Mouse (Mus musculus): Measurements from ENCODE around the gene Suco. TPM values are rescaled to one million over a fixed set of nuclear protein-coding genes. Genes with fewer than 3 reads are reported as not detected.

The Suco gene
- polyA plus RNA-seq, 1 experiment = 52.0 TPM

DNA sequence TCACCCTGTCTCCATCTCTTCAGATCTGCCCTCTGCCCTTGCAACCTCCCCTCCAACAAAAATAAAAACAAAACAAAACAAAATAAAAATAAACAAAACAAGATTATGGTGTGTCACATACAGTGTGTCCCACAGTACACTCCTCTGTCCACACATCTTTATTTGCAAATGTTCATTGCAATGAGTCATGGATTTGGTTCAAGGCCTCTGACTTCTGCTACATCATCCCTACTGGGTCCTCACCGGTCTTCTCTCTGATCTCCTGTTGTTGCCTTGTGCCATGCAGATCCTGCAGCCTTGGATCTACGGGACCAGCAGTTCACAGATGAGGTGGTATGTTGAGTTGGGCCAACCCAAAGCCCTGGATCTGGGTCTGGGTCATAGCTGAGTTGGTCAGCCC is 43.1 kb upstream of the Suco start:
- Histone ChIP-seq H3K36me3 (ENCODE audit: control insufficient read depth, insufficient read depth, low read length, poor library complexity, severe bottlenecking) (no peaks in the 10 kb centered on the region), H3K4me1 (ENCODE audit: control insufficient read depth, insufficient read depth, low read length) (peaks cover 6% of the 10 kb centered on the region), H3K9ac (ENCODE audit: low read depth, poor library complexity, severe bottlenecking) (no peak overlapping the region), H3K27me3 (ENCODE audit: control insufficient read depth, insufficient read depth, low read length, poor library complexity, severe bottlenecking) (no peaks in the 10 kb centered on the region), H3K4me3 (ENCODE audit: low read depth, low read length) (no peak overlapping the region), H3K27ac (ENCODE audit: insufficient read depth, low read length) (peak overlapping the region; percentile 53; the same call in 1 of the 2 replicates), H3K9me3 (replicated peaks; ENCODE audit: control insufficient read depth, insufficient read depth, low read length, poor library complexity, severe bottlenecking) (peaks cover 6% of the 10 kb centered on the region; the same call in 1 of the 2 replicates)
- TF ChIP-seq CTCF (IDR thresholded peaks at IDR 0.05; ENCODE audit: low read depth, low read length) (no peak), EP300 (IDR thresholded peaks at IDR 0.05; ENCODE audit: insufficient read depth, low read depth, low read length) (no peak), POLR2A (IDR thresholded peaks at IDR 0.05; ENCODE audit: insufficient read depth, low read length) (no peak)

GRCm38 (mm10) chr1:161918682-161919372 is 42.3 kb upstream of the Suco start:
- Histone ChIP-seq H3K27ac (ENCODE audit: insufficient read depth, low read length) (peak overlapping the region; percentile 89), H3K36me3 (ENCODE audit: control insufficient read depth, insufficient read depth, low read length, poor library complexity, severe bottlenecking) (no peaks in the 10 kb centered on the region), H3K27me3 (ENCODE audit: control insufficient read depth, insufficient read depth, low read length, poor library complexity, severe bottlenecking) (no peaks in the 10 kb centered on the region), H3K9ac (ENCODE audit: low read depth, poor library complexity, severe bottlenecking) (no peak overlapping the region), H3K4me1 (ENCODE audit: control insufficient read depth, insufficient read depth, low read length) (peaks cover 6% of the 10 kb centered on the region), H3K4me3 (ENCODE audit: low read depth, low read length) (no peak overlapping the region), H3K9me3 (replicated peaks; ENCODE audit: control insufficient read depth, insufficient read depth, low read length, poor library complexity, severe bottlenecking) (peaks cover 6% of the 10 kb centered on the region; the same call in 1 of the 2 replicates)
- TF ChIP-seq EP300 (IDR thresholded peaks at IDR 0.05; ENCODE audit: insufficient read depth, low read depth, low read length) = no peak
- no peak for TF ChIP-seq POLR2A (IDR thresholded peaks at IDR 0.05; ENCODE audit: insufficient read depth, low read length)
- no peak for TF ChIP-seq CTCF (IDR thresholded peaks at IDR 0.05; ENCODE audit: low read depth, low read length)

- no peak overlapping the region for H3K4me3 ChIP-seq (ENCODE audit: low read depth, low read length)
- TF ChIP-seq POLR2A (IDR thresholded peaks at IDR 0.05; ENCODE audit: insufficient read depth, low read length) (no peak), EP300 (IDR thresholded peaks at IDR 0.05; ENCODE audit: insufficient read depth, low read depth, low read length) (no peak), CTCF (IDR thresholded peaks at IDR 0.05; ENCODE audit: low read depth, low read length) (no peak)
- no peaks in the 10 kb centered on the region for H3K36me3 ChIP-seq (ENCODE audit: control insufficient read depth, insufficient read depth, low read length, poor library complexity, severe bottlenecking)
- H3K27me3 ChIP-seq (ENCODE audit: control insufficient read depth, insufficient read depth, low read length, poor library complexity, severe bottlenecking) = no peaks in the 10 kb centered on the region
- peaks cover 6% of the 10 kb centered on the region; the same call in 1 of the 2 replicates for H3K9me3 ChIP-seq (replicated peaks; ENCODE audit: control insufficient read depth, insufficient read depth, low read length, poor library complexity, severe bottlenecking)
- H3K9ac ChIP-seq (ENCODE audit: low read depth, poor library complexity, severe bottlenecking) = no peak overlapping the region
- peak overlapping the region; percentile 89 for H3K27ac ChIP-seq (ENCODE audit: insufficient read depth, low read length)
- peaks cover 5% of the 10 kb centered on the region for H3K4me1 ChIP-seq (ENCODE audit: control insufficient read depth, insufficient read depth, low read length)
Measured at GRCm38 (mm10) chr1:161917940-161918484, 41.5 kb upstream of the Suco start.

- no peaks in the 10 kb centered on the region for H3K27me3 ChIP-seq (ENCODE audit: control insufficient read depth, insufficient read depth, low read length, poor library complexity, severe bottlenecking)
Measured at GRCm38 (mm10) chr1:161916036-161916435, 39.6 kb upstream of the Suco start.

GRCm38 (mm10) chr1:161913648-161913984 is 37.1 kb upstream of the Suco start:
- Histone ChIP-seq H3K36me3 (ENCODE audit: control insufficient read depth, insufficient read depth, low read length, poor library complexity, severe bottlenecking) (no peaks in the 10 kb centered on the region), H3K27me3 (ENCODE audit: control insufficient read depth, insufficient read depth, low read length, poor library complexity, severe bottlenecking) (no peaks in the 10 kb centered on the region), H3K4me1 (ENCODE audit: control insufficient read depth, insufficient read depth, low read length) (peaks cover 2% of the 10 kb centered on the region), H3K27ac (ENCODE audit: insufficient read depth, low read length) (no peak overlapping the region), H3K9me3 (replicated peaks; ENCODE audit: control insufficient read depth, insufficient read depth, low read length, poor library complexity, severe bottlenecking) (peaks cover 6% of the 10 kb centered on the region; the same call in 1 of the 2 replicates), H3K4me3 (ENCODE audit: low read depth, low read length) (no peak overlapping the region), H3K9ac (ENCODE audit: low read depth, poor library complexity, severe bottlenecking) (no peak overlapping the region)
- no peak for TF ChIP-seq POLR2A (IDR thresholded peaks at IDR 0.05; ENCODE audit: insufficient read depth, low read length)
- no peak for TF ChIP-seq CTCF (IDR thresholded peaks at IDR 0.05; ENCODE audit: low read depth, low read length)
- TF ChIP-seq EP300 (IDR thresholded peaks at IDR 0.05; ENCODE audit: insufficient read depth, low read depth, low read length) = no peak

More at GRCm38 (mm10) chr1:161916036-161916435, 39.6 kb upstream of the Suco start:
- Histone ChIP-seq H3K27ac (ENCODE audit: insufficient read depth, low read length) (no peak overlapping the region), H3K4me1 (ENCODE audit: control insufficient read depth, insufficient read depth, low read length) (peaks cover 4% of the 10 kb centered on the region), H3K9ac (ENCODE audit: low read depth, poor library complexity, severe bottlenecking) (no peak overlapping the region), H3K4me3 (ENCODE audit: low read depth, low read length) (no peak overlapping the region), H3K36me3 (ENCODE audit: control insufficient read depth, insufficient read depth, low read length, poor library complexity, severe bottlenecking) (no peaks in the 10 kb centered on the region), H3K9me3 (replicated peaks; ENCODE audit: control insufficient read depth, insufficient read depth, low read length, poor library complexity, severe bottlenecking) (peaks cover 6% of the 10 kb centered on the region; the same call in 1 of the 2 replicates)
- TF ChIP-seq POLR2A (IDR thresholded peaks at IDR 0.05; ENCODE audit: insufficient read depth, low read length) (no peak), EP300 (IDR thresholded peaks at IDR 0.05; ENCODE audit: insufficient read depth, low read depth, low read length) (peak; percentile 51; the same call in 1 of the 2 replicates)
